Mouse (Mus musculus) ES-E14 (cell line): Measurements from ENCODE around the gene Zfp385b.

Experiments used
- ZC3H11A ChIP-seq: IDR thresholded peaks from 2 replicates; pipeline ENCODE4 v1.6.1; 2012; ENCODE audit warnings: low read depth, mild to moderate bottlenecking, inconsistent platforms, low read length, borderline replicate concordance
- ZNF384 ChIP-seq: IDR thresholded peaks from 2 replicates; pipeline ENCODE4 v1.6.1; 2012; ENCODE audit warnings: low read depth, low read length, inconsistent platforms

- TF ChIP-seq ZC3H11A = no peak
- no peak for TF ChIP-seq ZNF384
Measured at GRCm38 (mm10) chr2:77790846-77791245, 28.6 kb downstream of the Zfp385b start.
